Mouse (Mus musculus) embryonic facial prominence, embryonic 12.5 days (tissue): ENCODE results near the gene Fam178b. TPM values are rescaled to one million over a fixed set of nuclear protein-coding genes. Genes with fewer than 3 reads are reported as not detected.
A peak's percentile ranks its signal among the peaks of the same experiment; 100 is the strongest.
"Not testable (repeated sequence)": the region's sequence is repeated elsewhere in the genome, so short reads cannot be mapped to it uniquely, and the experiment has no call there.

Experiments
- ATAC-seq: fragments of 200-750 bp; cut with Nextera tagmentation; 2 replicates; pipeline ENCODE4 v1.8.0; 2017; ENCODE audit not compliant: insufficient number of reproducible peaks, insufficient read depth, low FRiP score, low TSS enrichment
- H3K27ac ChIP-seq: fragments of 300-500 bp; sonication (generic); 2 replicates; pipeline ENCODE4 v1.5.1; 2016; ENCODE audit warnings: mild to moderate bottlenecking
- H3K27me3 ChIP-seq: fragments of 300-500 bp; sonication (generic); 2 replicates; pipeline ENCODE4 v1.6.1; 2016; ENCODE audit warnings: mild to moderate bottlenecking, moderate library complexity
- H3K36me3 ChIP-seq: fragments of 300-500 bp; sonication (generic); 2 replicates; pipeline ENCODE4 v1.6.1; 2016; ENCODE audit warnings: mild to moderate bottlenecking
- H3K4me1 ChIP-seq: fragments of 300-500 bp; sonication (generic); 2 replicates; pipeline ENCODE4 v1.6.1; 2016
- H3K4me2 ChIP-seq: fragments of 300-500 bp; sonication (generic); replicated peaks from 2 replicates; pipeline ENCODE4 v1.6.1; 2016; ENCODE audit warnings: mild to moderate bottlenecking, moderate library complexity
- H3K4me3 ChIP-seq: fragments of 300-500 bp; sonication (generic); 2 replicates; pipeline ENCODE4 v1.5.1; 2016; ENCODE audit warnings: mild to moderate bottlenecking
- H3K9ac ChIP-seq: fragments of 300-500 bp; sonication (generic); 2 replicates; pipeline ENCODE4 v1.6.1; 2016; ENCODE audit warnings: mild to moderate bottlenecking, moderate library complexity
- H3K9me3 ChIP-seq: fragments of 300-500 bp; sonication (generic); 2 replicates; pipeline ENCODE4 v1.6.1; 2016; ENCODE audit warnings: mild to moderate bottlenecking, moderate library complexity
- WGBS: fragments of 180-500 bp; shearing (Covaris S2); methylation state at CpG from one replicate; pipeline ENCODE4 v1.1.7; 2016; 5-methylcytosine and 5-hydroxymethylcytosine counted together
- polyA plus RNA-seq: library from polyadenylated mRNA; unstranded; fragments of >200 nt; fragmentation: Nextera tagmentation; extraction: Ambion mirVana; gene quantifications from 2 replicates; pipeline ENCODE4 v1.2.1, GENCODE M21; 2016

The Fam178b gene
- polyA plus RNA-seq, 1 experiment from 2014 or later, result 1.2 TPM

GRCm38 (mm10) chr1:36643957-36644614, 38.9 kb downstream of the Fam178b start:
- no peak for ATAC-seq
- no peak overlapping the region for H3K9ac ChIP-seq
- H3K9me3 ChIP-seq, result no peaks in the 10 kb centered on the region
- no peaks in the 10 kb centered on the region for H3K36me3 ChIP-seq
- H3K4me2 ChIP-seq, result no peak overlapping the region
- H3K27ac ChIP-seq, result no peak overlapping the region
- no peaks in the 10 kb centered on the region for H3K27me3 ChIP-seq
- peaks cover 3% of the 10 kb centered on the region; the same call in 1 of the 2 replicates for H3K4me1 ChIP-seq
- WGBS, result 85% methylated on average over 7 of the region's 7 CpGs
- no peak overlapping the region for H3K4me3 ChIP-seq

- Histone ChIP-seq H3K36me3 (no peaks in the 10 kb centered on the region), H3K4me1 (peaks cover 10% of the 10 kb centered on the region), H3K4me2 (no peak overlapping the region), H3K9ac (no peak overlapping the region), H3K9me3 (no peaks in the 10 kb centered on the region), H3K4me3 (no peak overlapping the region), H3K27ac (no peak overlapping the region), H3K27me3 (no peaks in the 10 kb centered on the region)
- ATAC-seq, result no peak
- 58% methylated on average over 2 of the region's 2 CpGs for WGBS
Observed at GRCm38 (mm10) chr1:36635826-36636485, 47.0 kb downstream of the Fam178b start.

- H3K27me3 ChIP-seq, result no peaks in the 10 kb centered on the region
- no peak overlapping the region for H3K4me3 ChIP-seq
- no peak overlapping the region for H3K9ac ChIP-seq
- ATAC-seq, result peak; percentile 78
- no peaks in the 10 kb centered on the region for H3K36me3 ChIP-seq
- no peak overlapping the region for H3K4me2 ChIP-seq
- H3K4me1 ChIP-seq, result peaks cover 10% of the 10 kb centered on the region
- no peak overlapping the region for H3K27ac ChIP-seq
- 14% methylated on average over 5 of the region's 5 CpGs for WGBS
- no peaks in the 10 kb centered on the region for H3K9me3 ChIP-seq
Observed at GRCm38 (mm10) chr1:36634940-36635339, 48.0 kb downstream of the Fam178b start.

- peaks cover 10% of the 10 kb centered on the region for H3K4me1 ChIP-seq
- H3K27me3 ChIP-seq, result no peaks in the 10 kb centered on the region
- H3K9me3 ChIP-seq, result no peaks in the 10 kb centered on the region
- ATAC-seq, result no peak
- no peak overlapping the region for H3K4me3 ChIP-seq
- H3K36me3 ChIP-seq, result no peaks in the 10 kb centered on the region
- no peak overlapping the region for H3K27ac ChIP-seq
- H3K9ac ChIP-seq, result no peak overlapping the region
- no peak overlapping the region for H3K4me2 ChIP-seq
- 46% methylated on average over 5 of the region's 5 CpGs for WGBS
Observed at GRCm38 (mm10) chr1:36633920-36634319, 49.1 kb downstream of the Fam178b start.

- 71% methylated on average over 1 of the region's 1 CpGs for WGBS
- Histone ChIP-seq H3K4me1 (peaks cover 10% of the 10 kb centered on the region), H3K27me3 (no peaks in the 10 kb centered on the region), H3K4me2 (no peak overlapping the region), H3K9me3 (no peaks in the 10 kb centered on the region), H3K9ac (no peak overlapping the region), H3K36me3 (no peaks in the 10 kb centered on the region), H3K27ac (no peak overlapping the region), H3K4me3 (no peak overlapping the region)
- ATAC-seq, result no peak
Observed at GRCm38 (mm10) chr1:36632846-36633245, 50.1 kb downstream of the Fam178b start.

- H3K27ac ChIP-seq, result no peak overlapping the region
- 75% methylated on average over 4 of the region's 4 CpGs for WGBS
- peaks cover 10% of the 10 kb centered on the region for H3K4me1 ChIP-seq
- no peak for ATAC-seq
- H3K4me2 ChIP-seq, result no peak overlapping the region
- H3K4me3 ChIP-seq, result no peak overlapping the region
- H3K27me3 ChIP-seq, result no peaks in the 10 kb centered on the region
- no peaks in the 10 kb centered on the region for H3K9me3 ChIP-seq
- no peaks in the 10 kb centered on the region for H3K36me3 ChIP-seq
- no peak overlapping the region for H3K9ac ChIP-seq
Observed at GRCm38 (mm10) chr1:36632090-36632489, 50.9 kb downstream of the Fam178b start.

GRCm38 (mm10) chr1:36631391-36631790, 51.6 kb downstream of the Fam178b start:
- no peak for ATAC-seq

GRCm38 (mm10) chr1:36630053-36630739, 52.8 kb downstream of the Fam178b start:
- H3K36me3 ChIP-seq, result no peaks in the 10 kb centered on the region
- peaks cover 6% of the 10 kb centered on the region; the same call in 1 of the 2 replicates for H3K4me1 ChIP-seq
- no peak for ATAC-seq
- no peak overlapping the region for H3K4me2 ChIP-seq
- 67% methylated on average over 3 of the region's 3 CpGs for WGBS
- no peak overlapping the region for H3K27ac ChIP-seq
- H3K9ac ChIP-seq, result no peak overlapping the region
- no peaks in the 10 kb centered on the region for H3K27me3 ChIP-seq
- H3K4me3 ChIP-seq, result no peak overlapping the region
- H3K9me3 ChIP-seq, result no peaks in the 10 kb centered on the region

More at GRCm38 (mm10) chr1:36631391-36631790, 51.6 kb downstream of the Fam178b start:
- no peaks in the 10 kb centered on the region for H3K9me3 ChIP-seq
- H3K4me3 ChIP-seq, result no peak overlapping the region
- H3K36me3 ChIP-seq, result no peaks in the 10 kb centered on the region
- peaks cover 6% of the 10 kb centered on the region; the same call in 1 of the 2 replicates for H3K4me1 ChIP-seq
- no peak overlapping the region for H3K27ac ChIP-seq
- no peak overlapping the region for H3K4me2 ChIP-seq
- H3K9ac ChIP-seq, result no peak overlapping the region
- 18% methylated on average over 4 of the region's 4 CpGs for WGBS
- H3K27me3 ChIP-seq, result no peaks in the 10 kb centered on the region

GRCm38 (mm10) chr1:36628585-36628984, 54.4 kb downstream of the Fam178b start:
- H3K27me3 ChIP-seq, result no peaks in the 10 kb centered on the region
- no peaks in the 10 kb centered on the region for H3K36me3 ChIP-seq
- no peak overlapping the region for H3K27ac ChIP-seq
- no peak for ATAC-seq
- 44% methylated on average over 8 of the region's 8 CpGs for WGBS
- peaks cover 6% of the 10 kb centered on the region; the same call in 1 of the 2 replicates for H3K4me1 ChIP-seq
- no peak overlapping the region for H3K4me2 ChIP-seq
- no peak overlapping the region for H3K9ac ChIP-seq
- no peaks in the 10 kb centered on the region for H3K9me3 ChIP-seq
- no peak overlapping the region for H3K4me3 ChIP-seq

GRCm38 (mm10) chr1:36625442-36625841, 57.5 kb downstream of the Fam178b start:
- Histone ChIP-seq H3K9me3 (no peaks in the 10 kb centered on the region), H3K9ac (no peak overlapping the region), H3K27ac (no peak overlapping the region), H3K36me3 (no peaks in the 10 kb centered on the region), H3K4me3 (no peak overlapping the region), H3K4me2 (no peak overlapping the region), H3K4me1 (no peaks in the 10 kb centered on the region; the same call in 1 of the 2 replicates), H3K27me3 (no peaks in the 10 kb centered on the region)
- no peak for ATAC-seq
- 77% methylated on average over 5 of the region's 5 CpGs for WGBS

GRCm38 (mm10) chr1:36615958-36616357, 67.0 kb downstream of the Fam178b start:
- not testable (repeated sequence) for H3K27ac ChIP-seq, H3K36me3 ChIP-seq, H3K9me3 ChIP-seq, H3K4me1 ChIP-seq, H3K9ac ChIP-seq, ATAC-seq, H3K4me3 ChIP-seq, H3K27me3 ChIP-seq, H3K4me2 ChIP-seq
- 79% methylated on average over 5 of the region's 5 CpGs for WGBS

GRCm38 (mm10) chr1:36615188-36615587, 67.8 kb downstream of the Fam178b start:
- no peak overlapping the region for H3K27ac ChIP-seq
- ATAC-seq, result no peak
- WGBS, result 81% methylated on average over 8 of the region's 8 CpGs
- H3K36me3 ChIP-seq, result no peaks in the 10 kb centered on the region
- H3K4me3 ChIP-seq, result no peak overlapping the region
- no peaks in the 10 kb centered on the region for H3K9me3 ChIP-seq
- H3K4me1 ChIP-seq, result peaks cover 9% of the 10 kb centered on the region; the same call in 1 of the 2 replicates
- no peak overlapping the region for H3K9ac ChIP-seq
- H3K4me2 ChIP-seq, result no peak overlapping the region
- no peaks in the 10 kb centered on the region for H3K27me3 ChIP-seq
